Mouse (Mus musculus) gastrocnemius, postnatal 4 days (tissue): Measurements from ENCODE around the gene Thsd4. TPM values are rescaled to one million over a fixed set of nuclear protein-coding genes. Genes with fewer than 3 reads are reported as not detected.

Source experiments
- DNase-seq, 2 experiments: peaks; one replicate each; pipeline ENCODE4 v3.0.0; 2021 to 2022; ENCODE audit warnings: low spot score in 2 of 2, mixed read lengths in 2 of 2
- total RNA-seq, 2 experiments: library from RNA; stranded (reverse); gene quantifications; 2 replicates each; pipeline ENCODE4 v1.2.3; 2021

Gene Thsd4
- total RNA-seq, 2 experiments from 2014 or later: 23.5 to 27.4 TPM

DNA sequence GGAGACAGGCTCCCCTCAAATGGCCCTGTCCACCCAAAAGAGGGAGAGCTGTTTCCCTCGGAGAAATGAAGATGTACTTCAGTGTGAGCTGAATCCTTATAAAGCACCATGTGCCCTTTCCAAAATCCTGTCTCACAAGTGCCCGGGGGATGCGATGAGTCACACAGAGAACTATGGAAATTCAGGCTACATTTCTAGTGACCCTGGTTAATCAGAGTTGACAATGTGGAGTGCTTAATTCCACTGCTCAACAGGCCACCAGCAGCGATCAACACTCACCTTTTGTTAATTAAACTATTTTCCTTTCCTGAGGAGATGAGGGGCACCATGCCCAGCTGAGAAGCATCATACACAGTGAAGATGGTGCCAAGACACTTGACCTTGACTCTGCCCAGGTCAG, 138.9 kb downstream of the Thsd4 start:
- DNase-seq: no peak

DNA sequence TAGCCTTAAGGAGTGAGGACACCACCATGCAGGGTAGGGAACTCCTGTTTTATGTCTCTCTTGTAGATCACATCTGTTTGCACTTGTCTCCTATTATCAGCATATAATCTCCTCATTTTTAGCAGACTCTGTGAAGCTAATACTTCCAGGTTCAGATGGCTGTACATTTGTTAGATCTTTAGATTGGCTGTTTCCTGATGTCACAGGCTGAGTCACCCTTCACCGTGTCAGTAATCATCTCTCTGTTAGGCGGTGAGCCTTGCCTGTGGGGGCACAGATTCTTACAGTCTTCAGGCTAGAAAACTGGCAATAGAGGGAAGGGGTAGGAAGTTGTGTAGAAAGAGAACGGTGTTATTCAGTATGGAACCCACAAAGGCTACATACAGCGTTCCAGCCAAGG, 139.3 kb downstream of the Thsd4 start:
- no peak for DNase-seq

DNA sequence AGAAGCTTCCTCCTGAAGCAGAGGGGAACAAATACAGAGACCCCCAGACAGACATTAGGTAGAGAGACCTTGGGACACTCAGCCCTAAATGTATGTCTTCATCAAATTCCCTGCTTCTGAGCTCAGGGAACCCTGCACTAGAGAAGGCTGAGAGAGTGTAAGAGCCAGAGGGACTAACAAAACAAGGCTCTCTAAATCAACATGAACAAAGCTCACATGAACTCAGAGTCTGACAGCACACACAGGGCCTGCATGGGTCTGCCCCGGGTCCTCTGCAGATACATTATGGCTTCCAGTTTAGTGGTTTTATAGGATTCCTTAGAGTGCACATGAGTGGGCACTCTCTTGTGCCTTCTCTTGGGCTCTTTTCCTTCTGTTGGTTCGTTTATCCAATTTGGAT, 140.8 kb downstream of the Thsd4 start:
- DNase-seq: no peak

DNA sequence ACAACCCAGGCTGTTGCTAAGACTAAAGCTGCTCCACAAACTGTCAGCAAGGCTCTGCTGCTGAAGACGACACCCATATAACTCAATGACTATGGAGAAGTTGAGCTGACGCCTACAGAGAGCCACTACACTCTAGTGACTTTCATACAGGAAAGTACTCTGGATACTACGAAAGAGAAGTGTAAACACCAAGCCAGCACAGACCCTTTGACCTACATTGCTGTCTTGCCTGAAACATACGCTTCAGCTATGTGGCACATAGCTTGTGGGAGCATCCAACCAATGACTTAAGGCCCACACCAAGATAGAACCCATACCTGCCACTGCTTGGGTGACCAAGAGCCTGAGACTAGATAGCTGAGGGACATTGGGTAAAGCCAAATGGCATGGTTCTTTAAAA, 141.3 kb downstream of the Thsd4 start:
- DNase-seq: no peak

DNA sequence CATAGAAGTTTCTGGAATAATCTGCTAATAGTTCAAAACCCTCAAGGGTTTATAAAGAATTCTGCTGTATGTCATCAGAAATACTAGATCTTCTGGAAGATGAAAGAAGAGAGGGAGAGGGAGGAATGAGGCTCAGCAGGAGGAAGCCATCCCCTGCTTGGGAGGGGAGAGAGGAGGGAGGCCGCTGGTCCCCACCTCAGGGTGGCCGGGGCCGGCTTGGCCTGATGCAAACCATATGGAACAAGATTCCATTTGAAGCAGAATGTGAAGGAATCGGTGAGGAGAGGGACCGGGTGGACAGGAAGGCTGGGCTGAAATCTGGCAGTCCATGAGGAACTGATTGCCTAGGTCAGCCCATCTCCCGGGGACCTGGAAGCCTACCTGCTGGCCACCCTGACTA, 143.6 kb downstream of the Thsd4 start:
- no peak for DNase-seq

DNA sequence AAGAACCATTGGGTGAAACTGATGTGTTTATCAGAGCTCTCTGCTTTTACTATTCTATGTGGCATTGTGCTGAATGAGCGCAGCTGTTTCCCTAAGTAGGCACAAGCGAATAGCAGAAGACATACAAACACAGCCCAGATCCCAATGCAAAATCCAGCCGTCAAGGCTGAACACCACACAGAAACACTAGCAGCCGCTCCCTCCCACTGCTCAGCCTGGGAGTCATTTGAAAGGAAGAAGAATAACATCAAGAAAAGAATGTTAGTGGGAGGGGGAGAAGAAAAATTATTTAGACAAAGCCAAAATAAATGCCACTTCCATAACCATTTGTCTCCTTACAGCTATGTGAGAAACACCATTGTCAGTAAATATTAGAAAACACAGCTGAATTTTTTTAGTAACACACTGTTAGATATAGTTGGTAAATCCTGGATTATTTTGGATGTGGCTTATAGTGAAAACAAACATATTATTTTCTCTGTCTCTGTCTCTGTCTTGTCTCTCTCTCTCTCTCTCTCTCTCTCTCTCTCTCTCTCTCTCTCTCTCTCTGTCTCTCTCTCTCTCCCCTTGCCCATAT, 148.6 kb downstream of the Thsd4 start:
- DNase-seq: no peak

DNA sequence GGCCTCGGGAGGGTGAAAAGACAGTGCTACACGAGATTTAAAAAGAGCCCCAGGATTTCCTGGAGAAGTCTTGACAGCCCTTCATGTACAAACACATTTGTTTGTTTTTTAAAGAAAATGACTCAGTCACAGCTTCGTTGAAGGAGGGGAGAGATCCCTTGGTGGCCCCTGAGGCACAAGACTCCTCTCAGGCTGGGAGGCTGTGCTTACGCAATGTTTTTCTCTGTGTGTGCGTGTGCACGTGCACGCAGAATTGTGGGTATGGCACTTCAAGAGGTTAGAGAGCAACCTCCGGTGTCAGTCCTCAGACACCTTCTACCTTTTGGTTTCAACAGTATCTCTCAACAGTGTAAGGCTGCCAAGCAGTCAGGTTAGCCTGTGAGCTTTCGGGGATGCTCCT, 153.3 kb downstream of the Thsd4 start:
- no peak for DNase-seq

DNA sequence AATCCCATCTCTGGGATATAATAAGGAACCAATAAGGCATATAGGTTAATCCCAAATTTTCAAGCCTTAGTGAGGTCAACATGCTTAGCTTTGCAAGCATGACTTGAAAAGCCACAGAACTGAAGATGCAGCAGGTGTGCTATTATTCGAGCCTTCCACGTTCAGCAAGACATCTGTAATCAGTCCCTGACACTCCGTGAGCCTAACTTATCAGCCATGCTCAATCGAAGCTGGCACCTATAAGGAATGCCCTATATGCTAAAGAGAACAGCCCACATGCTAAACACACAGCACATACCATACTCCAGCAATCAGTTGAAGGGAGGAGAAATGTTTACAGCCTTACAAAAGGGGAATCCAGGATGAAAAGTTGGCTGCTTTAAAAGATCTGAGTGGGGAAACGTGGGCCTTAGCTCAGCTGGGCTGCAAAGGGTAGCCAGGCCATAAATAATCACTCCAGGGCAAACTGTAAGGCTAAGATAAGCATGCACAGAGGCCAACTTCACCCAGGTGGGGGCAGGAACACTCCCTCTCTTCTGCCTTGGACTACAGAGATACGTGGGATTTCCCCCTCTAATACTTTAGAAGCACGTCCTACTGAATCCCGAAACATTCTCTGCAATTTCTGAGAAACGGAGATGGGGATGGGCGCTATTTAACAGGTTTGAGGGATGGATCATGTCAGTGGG, 154.1 kb downstream of the Thsd4 start:
- DNase-seq: no peak

DNA sequence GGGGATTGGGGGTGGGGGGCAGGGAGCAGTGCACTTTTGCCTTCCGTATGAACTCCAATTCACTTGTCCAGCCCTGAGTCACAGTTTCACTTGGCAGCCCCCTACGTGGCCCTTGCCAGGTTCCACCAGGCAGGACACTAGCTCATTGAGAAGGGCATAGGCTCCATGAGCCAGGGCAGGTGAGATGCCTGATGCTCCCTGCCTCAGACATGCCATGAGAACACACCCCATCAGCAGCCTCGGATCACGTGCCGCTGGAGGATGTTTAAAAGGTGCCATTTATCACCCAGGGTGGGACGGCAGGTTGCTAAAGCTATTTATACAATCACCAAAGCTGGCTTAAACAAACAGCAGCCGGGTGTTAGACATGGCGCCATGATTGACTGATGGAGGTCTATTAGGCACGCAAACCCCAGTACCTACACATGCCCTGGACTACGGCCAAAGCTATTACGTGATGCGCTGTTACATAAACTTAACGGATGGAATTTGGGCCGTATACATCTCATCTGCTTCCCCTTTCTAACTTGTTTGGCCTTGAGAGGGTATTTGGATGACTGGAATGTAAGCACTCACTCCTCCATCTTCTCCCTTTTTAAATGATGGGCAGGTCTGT, 157.6 kb downstream of the Thsd4 start:
- DNase-seq: no peak

DNA sequence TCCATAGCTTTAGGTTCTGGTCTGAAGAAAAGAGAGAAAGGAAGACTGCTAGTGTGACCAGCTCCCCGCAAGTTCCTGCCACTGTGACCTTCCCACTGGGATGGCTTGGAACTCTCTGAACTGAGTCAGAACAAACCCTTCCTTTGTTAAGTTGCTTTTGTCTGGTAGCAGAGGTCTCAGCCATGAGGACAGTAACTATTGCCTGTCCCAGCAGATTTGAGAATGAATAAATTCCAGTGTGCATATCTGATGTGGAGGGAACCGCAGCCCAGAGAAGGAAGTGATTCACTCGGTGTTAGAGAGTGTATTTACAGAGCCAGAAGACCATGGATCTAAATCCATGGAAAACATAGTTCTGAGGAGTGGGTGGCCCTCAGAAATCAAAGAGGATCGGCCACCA, 169.5 kb downstream of the Thsd4 start:
- no peak for DNase-seq

DNA sequence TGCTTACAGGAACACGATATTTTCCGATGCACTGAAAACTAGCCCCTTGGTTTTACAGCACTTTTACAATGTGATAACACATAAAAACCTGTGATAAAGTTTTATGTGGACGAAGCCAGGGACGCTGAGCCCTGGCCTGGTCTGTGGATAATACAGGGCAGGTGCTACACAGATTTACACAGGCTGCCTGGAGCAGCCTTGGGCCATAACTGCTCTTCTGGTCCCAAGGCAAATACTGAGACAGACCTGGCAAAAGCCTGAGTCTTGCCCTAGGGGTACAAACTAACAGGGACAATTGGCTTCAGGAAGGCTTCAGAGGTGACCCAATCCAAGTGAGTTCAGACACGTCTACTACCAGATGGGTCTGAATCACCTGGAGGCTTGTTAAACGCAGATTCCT, 170.7 kb downstream of the Thsd4 start:
- no peak for DNase-seq

DNA sequence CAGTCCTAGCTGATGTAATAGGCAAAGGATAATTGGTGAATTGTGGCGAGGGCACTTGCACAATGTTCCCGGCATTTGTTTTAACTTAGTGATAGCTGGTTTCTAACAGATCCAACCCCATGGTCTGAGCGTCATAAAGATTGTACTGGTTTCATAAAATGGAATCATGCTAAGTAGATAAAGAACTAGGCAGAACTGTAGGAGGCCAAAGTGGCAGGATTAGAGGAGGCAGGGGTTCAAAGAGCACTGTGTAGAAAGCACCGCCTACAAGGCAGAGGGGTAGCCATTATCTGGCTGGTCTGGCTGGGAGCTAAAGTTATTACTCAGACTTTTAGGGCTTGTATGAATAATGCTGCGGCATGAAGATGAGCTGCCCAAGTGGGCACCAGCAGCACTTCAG, 185.7 kb downstream of the Thsd4 start:
- no peak for DNase-seq

DNA sequence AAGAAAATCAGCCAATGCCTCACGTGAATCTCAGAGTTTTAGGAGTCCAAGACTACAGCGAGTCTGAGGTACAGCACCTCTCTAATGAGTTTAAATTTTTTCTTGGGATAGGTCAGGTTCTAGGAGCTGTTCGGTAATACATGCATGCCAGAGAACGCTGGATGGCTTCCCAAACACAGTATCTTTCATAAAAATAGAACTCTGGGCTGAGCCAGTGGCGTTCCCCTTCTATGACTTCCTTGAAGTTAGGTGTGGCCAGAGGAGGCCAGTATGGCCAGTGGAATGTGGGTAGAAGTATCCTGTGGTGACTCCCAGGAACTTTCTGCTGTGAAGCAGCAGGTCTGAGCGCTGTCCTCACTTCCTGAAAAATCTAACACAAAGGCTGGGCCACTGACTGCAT, 186.4 kb downstream of the Thsd4 start:
- no peak for DNase-seq

DNA sequence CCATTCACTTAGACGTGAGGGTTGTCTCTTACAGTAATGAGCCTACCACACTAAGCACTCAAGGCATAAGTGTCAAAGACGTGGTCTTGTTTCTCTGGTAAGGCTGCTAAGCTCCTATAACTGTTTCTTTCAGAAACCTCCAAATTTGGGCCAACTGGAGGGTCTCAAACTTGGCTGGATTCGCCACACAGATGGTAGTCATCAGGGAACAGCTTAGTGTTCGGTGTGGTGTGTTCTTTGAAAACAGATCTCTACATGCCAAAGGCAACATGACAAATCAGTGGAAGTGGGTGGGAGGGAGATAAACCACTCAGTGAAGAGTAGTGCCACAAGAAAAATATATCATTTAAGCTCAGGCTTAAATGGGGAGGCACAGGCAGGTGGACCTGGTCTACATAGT, 191.9 kb downstream of the Thsd4 start:
- DNase-seq: no peak

DNA sequence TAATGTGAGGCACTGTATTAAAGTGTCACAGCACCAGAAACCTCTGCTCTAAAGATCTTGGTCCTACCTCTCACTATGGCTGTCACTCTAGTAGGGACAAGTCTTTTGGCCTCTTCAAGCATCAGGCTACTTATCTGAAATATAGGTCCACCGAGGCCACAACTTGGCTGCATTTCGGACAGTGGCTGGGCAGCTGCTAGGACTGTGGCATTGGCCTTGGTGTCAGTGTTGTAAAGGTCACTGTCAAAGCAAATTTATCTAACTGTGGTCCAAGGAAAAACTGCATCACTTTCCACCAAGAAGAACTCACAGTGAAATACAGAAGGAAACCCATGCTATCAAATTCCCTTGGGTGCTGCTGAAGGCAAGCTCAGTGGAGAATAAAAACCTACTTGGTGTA, 197.1 kb downstream of the Thsd4 start:
- no peak for DNase-seq

DNA sequence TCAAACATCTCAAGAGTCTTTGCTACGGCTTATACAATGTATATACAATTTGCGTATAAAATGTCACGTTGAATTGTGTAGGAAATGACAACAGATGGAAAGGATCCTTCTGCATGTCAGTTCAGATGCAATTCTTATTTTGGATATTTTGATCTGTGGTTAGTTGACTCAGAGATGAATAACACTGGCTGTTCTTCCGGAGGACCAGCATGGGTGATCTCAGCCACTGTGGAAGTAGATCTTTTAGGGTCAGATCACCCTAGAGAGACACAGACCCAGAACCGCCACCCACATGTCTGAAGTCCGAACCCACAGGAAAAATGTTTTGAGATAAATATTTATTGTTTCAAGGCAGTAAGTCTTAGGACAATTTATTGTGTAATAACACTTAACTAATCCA, 198.4 kb downstream of the Thsd4 start:
- DNase-seq: no peak

DNA sequence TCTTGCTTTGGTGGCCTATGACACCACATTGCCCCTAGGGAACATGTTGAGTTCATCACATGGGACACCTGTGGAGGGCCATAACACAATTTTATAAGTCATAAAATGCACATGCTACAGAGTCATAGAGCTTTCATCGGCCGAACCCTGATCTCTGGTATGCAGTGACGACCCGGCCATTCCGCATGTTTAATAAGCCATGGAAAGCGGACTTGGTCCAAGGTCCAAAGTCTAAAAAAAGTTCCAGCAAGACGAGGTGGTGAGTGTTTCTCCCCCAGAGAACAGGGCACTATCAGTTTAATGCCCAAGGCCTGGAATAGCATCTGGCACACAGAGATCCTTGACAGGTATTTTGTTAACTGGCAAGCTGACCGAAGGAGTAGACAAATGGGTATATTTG, 204.6 kb downstream of the Thsd4 start:
- no peak for DNase-seq

DNA sequence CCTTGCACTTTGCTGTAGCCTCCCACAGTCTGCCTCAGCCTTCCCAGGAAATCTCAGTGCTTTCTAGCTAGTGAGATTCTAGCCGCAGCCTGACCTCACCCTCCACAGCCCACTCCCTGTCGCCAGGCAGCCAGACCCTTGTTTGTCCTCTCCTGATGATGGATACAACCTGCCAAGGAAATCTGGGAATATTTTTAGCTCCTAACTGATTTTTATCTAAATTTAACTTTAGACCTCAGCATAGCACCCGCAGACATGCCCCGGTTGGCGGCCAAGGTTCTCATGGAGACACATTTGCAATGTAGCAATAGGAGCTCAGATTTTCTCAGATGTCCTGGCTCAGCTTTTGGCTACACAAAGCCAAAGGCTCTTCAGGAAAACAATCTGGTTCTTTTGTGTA, 205.3 kb downstream of the Thsd4 start:
- peak in 1 of 2 experiments; percentile 32 for DNase-seq

DNA sequence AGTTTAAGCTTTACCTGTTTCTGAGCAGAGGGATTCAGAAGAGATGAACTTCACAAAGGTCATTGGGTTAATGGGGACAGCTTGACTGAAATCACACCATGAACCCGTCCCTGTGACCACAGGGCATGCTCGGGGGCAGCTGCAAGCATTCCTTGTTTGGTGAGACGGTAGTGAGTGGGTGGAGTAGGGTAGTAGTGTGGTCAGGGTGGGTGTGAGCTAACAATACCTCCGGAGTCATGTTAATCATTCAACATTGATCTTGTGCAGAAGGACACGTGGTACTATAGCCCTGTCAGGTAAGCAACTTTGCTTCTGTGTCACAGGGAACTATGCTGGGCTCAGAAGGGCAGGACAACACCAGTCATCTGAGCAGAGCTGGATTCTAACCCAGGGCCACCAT, 206.3 kb downstream of the Thsd4 start:
- DNase-seq: no peak

DNA sequence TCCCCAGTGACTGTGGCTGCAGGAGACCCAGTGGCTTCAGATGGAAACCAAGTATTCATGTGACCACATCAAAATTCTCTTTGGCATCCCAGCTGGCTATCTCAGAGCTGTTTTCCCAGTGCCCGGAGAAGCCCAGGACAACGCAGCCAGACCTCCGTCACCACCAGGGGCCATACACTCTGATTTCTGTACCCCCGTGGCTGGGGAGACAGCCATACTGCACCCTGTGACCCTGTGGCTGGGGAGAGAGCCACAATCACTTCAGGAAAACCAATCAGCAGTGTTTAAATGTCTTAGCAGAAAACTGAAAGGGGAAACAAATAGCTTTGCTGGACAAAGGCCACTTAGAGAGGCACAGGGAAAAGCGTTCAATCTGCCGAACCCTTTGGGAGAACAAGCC, 208.2 kb downstream of the Thsd4 start:
- DNase-seq: peak in 1 of 2 experiments; percentile 26

DNA sequence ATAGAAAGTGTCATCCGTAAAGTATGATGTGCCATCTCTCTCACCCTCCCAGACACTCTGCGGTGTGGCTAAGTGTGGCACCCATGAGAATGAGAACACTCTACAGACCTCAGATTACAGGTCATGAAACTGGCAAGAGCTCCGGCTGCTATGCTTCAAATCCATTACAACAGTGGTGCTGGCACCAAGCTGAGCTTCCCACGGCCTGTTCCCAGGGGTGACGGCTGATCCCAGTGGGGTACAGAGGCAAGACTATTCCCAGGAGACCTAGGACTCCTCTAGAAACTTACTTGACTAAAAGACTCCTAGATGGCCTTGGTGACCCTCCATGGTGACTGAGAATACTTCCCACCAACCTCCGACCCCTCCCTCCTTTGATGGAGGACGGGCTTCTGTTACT, 209.2 kb downstream of the Thsd4 start:
- no peak for DNase-seq

DNA sequence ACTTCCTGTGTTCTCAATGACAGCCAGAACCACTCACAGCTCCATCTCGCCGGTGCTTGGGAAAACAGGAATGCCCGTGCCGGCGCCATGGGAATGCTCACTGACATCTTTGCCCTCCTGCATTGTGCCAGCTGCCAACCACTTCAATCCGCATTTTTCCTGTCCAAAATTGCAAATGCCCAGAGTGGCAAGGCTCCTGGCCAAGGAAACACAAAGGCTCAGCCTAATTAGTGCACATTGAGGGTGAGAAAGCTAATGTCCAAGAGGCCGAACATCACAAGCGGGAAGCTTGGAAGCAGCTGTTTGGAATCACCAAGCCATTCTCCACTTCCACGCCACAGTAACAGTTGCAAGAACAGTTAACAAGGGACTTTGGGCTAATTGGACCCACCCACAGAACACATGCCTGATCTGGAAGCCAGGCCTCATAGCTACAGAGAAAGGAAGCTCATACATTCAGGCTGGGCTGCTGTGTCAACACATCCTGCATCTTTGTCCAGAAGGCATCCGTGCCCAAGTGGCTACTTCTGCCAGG, 210.2 kb downstream of the Thsd4 start:
- peak in 1 of 2 experiments; percentile 46 for DNase-seq
